Mouse (Mus musculus) forebrain, embryonic 16.5 days (tissue): ENCODE data around the gene Vav3. TPM values are rescaled to one million over a fixed set of nuclear protein-coding genes. Genes with fewer than 3 reads are reported as not detected.

Experiments
- ATAC-seq: fragments of 200-750 bp; cut with Nextera tagmentation; 2 replicates; pipeline ENCODE4 v1.8.0; 2017; ENCODE audit warnings: mild to moderate bottlenecking, moderate library complexity
- H3K27ac ChIP-seq: fragments of 300-500 bp; sonication (generic); 2 replicates; pipeline ENCODE4 v1.5.1; 2014; ENCODE audit warnings: low read length, control low read depth
- H3K27me3 ChIP-seq: fragments of 300-500 bp; sonication (generic); replicated peaks from 2 replicates; pipeline ENCODE4 v1.6.1; 2014; ENCODE audit warnings: low read length; ENCODE audit not compliant: control insufficient read depth, insufficient read depth
- H3K36me3 ChIP-seq: fragments of 300-500 bp; sonication (generic); 2 replicates; pipeline ENCODE4 v1.6.1; 2014; ENCODE audit not compliant: control insufficient read depth, insufficient read depth
- H3K4me1 ChIP-seq: fragments of 300-500 bp; sonication (generic); replicated peaks from 2 replicates; pipeline ENCODE4 v1.6.1; 2014; ENCODE audit warnings: low read length; ENCODE audit not compliant: control insufficient read depth, insufficient read depth
- H3K4me2 ChIP-seq: fragments of 300-500 bp; sonication (generic); 2 replicates; pipeline ENCODE4 v1.6.1; 2014; ENCODE audit warnings: mild to moderate bottlenecking, low read length, control low read depth
- H3K4me3 ChIP-seq: fragments of 300-500 bp; sonication (generic); replicated peaks from 2 replicates; pipeline ENCODE4 v1.5.1; 2014; ENCODE audit warnings: mild to moderate bottlenecking, low read length, control low read depth
- H3K9ac ChIP-seq: fragments of 300-500 bp; sonication (generic); replicated peaks from 2 replicates; pipeline ENCODE4 v1.6.1; 2014; ENCODE audit warnings: low read depth, low read length, control low read depth
- H3K9me3 ChIP-seq: fragments of 300-500 bp; sonication (generic); 2 replicates; pipeline ENCODE4 v1.6.1; 2016; ENCODE audit warnings: low read length; ENCODE audit not compliant: control insufficient read depth
- WGBS: fragments of 180-500 bp; shearing (Covaris S2); extraction: QIAGEN DNeasy Blood & Tissue Kit; methylation state at CpG from one replicate; pipeline ENCODE4 v1.1.7; 2014; 5-methylcytosine and 5-hydroxymethylcytosine counted together
- polyA plus RNA-seq: library from polyadenylated mRNA; unstranded; fragments of >200 nt; fragmentation: Nextera tagmentation; extraction: Ambion mirVana; gene quantifications from 2 replicates; pipeline ENCODE4 v1.2.1, GENCODE M21; 2015

Vav3 gene
- polyA plus RNA-seq, 1 experiment from 2014 or later, result 7.9 TPM

GRCm38 (mm10) chr3:109731592-109732230 is 391.3 kb downstream of the Vav3 start:
- Histone ChIP-seq H3K9me3 (no peaks in the 10 kb centered on the region), H3K4me3 (no peak overlapping the region), H3K4me1 (peaks cover 25% of the 10 kb centered on the region), H3K4me2 (peak overlapping the region; percentile 18; the same call in 1 of the 2 replicates), H3K9ac (no peak overlapping the region), H3K36me3 (no peaks in the 10 kb centered on the region), H3K27me3 (no peaks in the 10 kb centered on the region), H3K27ac (peak overlapping the region; percentile 38)
- ATAC-seq, result peak; percentile 87
- 17% methylated on average over 5 of the region's 5 CpGs for WGBS

DNA sequence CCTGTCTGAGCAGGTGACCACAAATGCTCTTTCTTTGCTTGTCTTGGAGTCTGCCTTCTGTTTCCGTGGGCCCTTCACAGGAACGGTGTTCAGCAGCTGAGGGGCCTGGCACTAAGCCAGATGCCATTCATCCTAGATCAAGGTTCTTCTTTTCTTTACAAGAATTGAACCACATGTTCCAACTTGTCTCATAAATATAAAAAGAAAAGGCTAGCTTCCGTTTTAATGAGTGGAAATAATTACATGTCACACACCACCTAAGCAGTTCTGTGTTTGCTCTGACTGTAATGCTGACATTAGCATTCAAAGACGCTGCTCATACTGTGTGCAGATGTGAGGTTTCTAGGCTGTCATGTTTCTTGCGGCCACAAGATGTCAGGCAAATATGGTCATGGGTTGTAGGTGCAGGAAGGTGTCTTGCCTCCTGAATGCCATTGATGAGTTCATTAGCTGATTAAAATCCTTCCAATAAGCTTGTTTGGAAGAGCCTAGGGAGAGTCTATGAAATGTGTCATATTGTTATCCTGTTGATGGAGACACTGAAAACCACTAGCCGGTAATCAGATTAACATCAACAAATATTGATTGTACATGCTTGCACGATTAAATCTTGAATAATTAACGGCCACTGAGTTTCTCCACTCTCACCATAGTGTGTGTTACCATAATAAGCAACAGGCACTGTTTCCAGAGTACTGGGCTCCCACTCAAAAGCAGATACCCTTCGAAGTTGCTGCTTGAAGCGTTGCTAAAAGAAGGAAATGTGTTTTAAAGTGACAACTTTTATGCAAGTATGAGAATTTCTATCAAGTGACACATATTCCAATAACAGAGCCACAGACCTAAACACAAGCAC is 392.1 kb downstream of the Vav3 start:
- Histone ChIP-seq H3K4me3 (no peak overlapping the region), H3K4me1 (peaks cover 25% of the 10 kb centered on the region), H3K27ac (peak overlapping the region; percentile 38), H3K36me3 (no peaks in the 10 kb centered on the region), H3K27me3 (no peaks in the 10 kb centered on the region), H3K9me3 (no peaks in the 10 kb centered on the region), H3K9ac (no peak overlapping the region), H3K4me2 (peak overlapping the region; percentile 18; the same call in 1 of the 2 replicates)
- ATAC-seq, result peak; percentile 89
- 21% methylated on average over 10 of the region's 10 CpGs for WGBS

Other genes starting within 250 kb of the Vav3 start
- 4.3 and 6.1 TPM in 2 replicates for gene Slc25a24, start 217.5 kb upstream of the Vav3 start, polyA plus RNA-seq